8 mouse cellular contexts compared by ENCODE assay signal in genomic region chr7:140966921-140967320, GRCm38 (mm10). TPM values are rescaled to one million over a fixed set of nuclear protein-coding genes. Genes with fewer than 3 reads are reported as not detected.
A peak's percentile ranks its signal among the peaks of the same experiment; 100 is the strongest.
DNase-seq lines count a peak whose midpoint lies in the region; ATAC-seq and TF ChIP-seq lines count a peak whose summit lies in the region.
"Had no signal": no experiment of that assay in that cellular context is flagged by ENCODE, and none has a peak within 500 bp of the region (broad histone marks: within the 10 kb centered on the region; RNA-seq: fewer than 3 reads in every experiment).

TSS of gene Ifitm1 (plus strand) at chr7:140967221.

- no peak within 1 kb of the TSS for H3K4me3 ChIP-seq in lung, embryonic 14.5 days (ENCODE audit: low read depth, low read length)
- H3K4me3 ChIP-seq in embryonic facial prominence, embryonic 15.5 days (replicated peaks) = peak within 1 kb of the TSS; percentile 26
- peak within 1 kb of the TSS; percentile 1; the same call in 1 of the 2 replicates for H3K4me3 ChIP-seq in limb, embryonic 13.5 days
- H3K4me3 ChIP-seq in neural tube, embryonic 13.5 days = no peak within 1 kb of the TSS
- H3K4me3 ChIP-seq: heart, adult 2 months had no signal

- DNase-seq in lung, embryonic 14.5 days = no peak
- no peak for DNase-seq in lung, postnatal 10 days
- DNase-seq in embryo, embryonic 9.5 days (ENCODE audit: extremely low spot score) = no peak
- DNase-seq in thymus, postnatal 10 days (ENCODE audit: low spot score in 2 of 2) = no peak
- DNase-seq: heart, adult 2 months had no signal

- no peaks in the 10 kb centered on the region for H3K36me3 ChIP-seq in lung, embryonic 14.5 days (ENCODE audit: insufficient read depth)
- no peaks in the 10 kb centered on the region for H3K36me3 ChIP-seq in embryonic facial prominence, embryonic 15.5 days
- H3K36me3 ChIP-seq in limb, embryonic 13.5 days = no peaks in the 10 kb centered on the region
- H3K36me3 ChIP-seq in neural tube, embryonic 13.5 days = no peaks in the 10 kb centered on the region

- WGBS in lung, embryonic 14.5 days = 89% methylated on average over 4 of the region's 4 CpGs
- 87% methylated on average over 4 of the region's 4 CpGs for WGBS in embryonic facial prominence, embryonic 15.5 days
- 78% methylated on average over 4 of the region's 4 CpGs for WGBS in limb, embryonic 13.5 days
- WGBS in neural tube, embryonic 13.5 days = 78% methylated on average over 4 of the region's 4 CpGs

- H3K9ac ChIP-seq in lung, embryonic 14.5 days = no peak within 1 kb of the TSS
- H3K9ac ChIP-seq in embryonic facial prominence, embryonic 15.5 days = no peak within 1 kb of the TSS
- no peak within 1 kb of the TSS for H3K9ac ChIP-seq in limb, embryonic 13.5 days
- no peak within 1 kb of the TSS for H3K9ac ChIP-seq in neural tube, embryonic 13.5 days

- H3K9me3 ChIP-seq in lung, embryonic 14.5 days (ENCODE audit: low read depth, low read length) = no peaks in the 10 kb centered on the region
- no peaks in the 10 kb centered on the region for H3K9me3 ChIP-seq in embryonic facial prominence, embryonic 15.5 days (replicated peaks)
- H3K9me3 ChIP-seq in limb, embryonic 13.5 days = no peaks in the 10 kb centered on the region
- H3K9me3 ChIP-seq in neural tube, embryonic 13.5 days = no peaks in the 10 kb centered on the region

- 0 out of 2 replicates have a peak, but pooled peaks cover 6% of the 10 kb centered on the region for H3K4me1 ChIP-seq in lung, embryonic 14.5 days (ENCODE audit: insufficient read depth)
- H3K4me1 ChIP-seq in embryonic facial prominence, embryonic 15.5 days = peaks cover 25% of the 10 kb centered on the region
- peaks cover 24% of the 10 kb centered on the region for H3K4me1 ChIP-seq in limb, embryonic 13.5 days
- H3K4me1 ChIP-seq in neural tube, embryonic 13.5 days (replicated peaks) = peaks cover 5% of the 10 kb centered on the region; the same call in 1 of the 2 replicates

- H3K27me3 ChIP-seq in lung, embryonic 14.5 days (ENCODE audit: insufficient read depth, low read length) = no peaks in the 10 kb centered on the region
- no peaks in the 10 kb centered on the region for H3K27me3 ChIP-seq in embryonic facial prominence, embryonic 15.5 days
- no peaks in the 10 kb centered on the region for H3K27me3 ChIP-seq in limb, embryonic 13.5 days
- peaks cover 8% of the 10 kb centered on the region; the same call in 1 of the 2 replicates for H3K27me3 ChIP-seq in neural tube, embryonic 13.5 days

- no peak for ATAC-seq in lung, embryonic 14.5 days (ENCODE audit: insufficient read depth)
- no peak for ATAC-seq in embryonic facial prominence, embryonic 15.5 days (ENCODE audit: insufficient number of reproducible peaks, low FRiP score, low TSS enrichment, low read depth)
- no peak for ATAC-seq in limb, embryonic 13.5 days (ENCODE audit: low FRiP score, low read depth)
- no peak for ATAC-seq in neural tube, embryonic 13.5 days (ENCODE audit: low read depth)

- TF ChIP-seq CTCF in lung, embryonic 14.5 days (IDR thresholded peaks at IDR 0.05; ENCODE audit: low read depth) = no peak

- H3K27ac ChIP-seq in lung, embryonic 14.5 days (ENCODE audit: low read depth) = peak within 1 kb of the TSS; percentile 59; the same call in 1 of the 2 replicates
- peak within 1 kb of the TSS; percentile 82 for H3K27ac ChIP-seq in embryonic facial prominence, embryonic 15.5 days (replicated peaks)
- H3K27ac ChIP-seq in limb, embryonic 13.5 days = peak within 1 kb of the TSS; percentile 55
- no peak within 1 kb of the TSS for H3K27ac ChIP-seq in neural tube, embryonic 13.5 days (replicated peaks)
- H3K27ac ChIP-seq: heart, adult 2 months had no signal

- peak within 1 kb of the TSS; percentile 48 for H3K4me2 ChIP-seq in lung, embryonic 14.5 days
- peak within 1 kb of the TSS; percentile 39 for H3K4me2 ChIP-seq in embryonic facial prominence, embryonic 15.5 days (replicated peaks)
- peak within 1 kb of the TSS; percentile 42 for H3K4me2 ChIP-seq in limb, embryonic 13.5 days (replicated peaks)
- no peak within 1 kb of the TSS for H3K4me2 ChIP-seq in neural tube, embryonic 13.5 days

RNA-seq across cellular contexts. Expression of gene Ifitm1, which starts in this region (rescaled TPM):
- 35.4 and 42.5 TPM in 2 replicates for polyA plus RNA-seq in lung, embryonic 14.5 days (2014; fragmentation: Nextera tagmentation; extraction: Ambion mirVana)
- 126 and 137 TPM in 2 replicates for polyA plus RNA-seq in embryonic facial prominence, embryonic 15.5 days (2015; fragmentation: Nextera tagmentation; extraction: Ambion mirVana)
- polyA plus RNA-seq in limb, embryonic 13.5 days (2015; fragmentation: Nextera tagmentation; extraction: Ambion mirVana) = 50.2 and 64.6 TPM in 2 replicates
- polyA plus RNA-seq in neural tube, embryonic 13.5 days (2015; fragmentation: Nextera tagmentation; extraction: Ambion mirVana) = 20.3 and 26.7 TPM in 2 replicates

Comparison
In these comparisons a context has a peak if more than half of its experiments do, and no peak if none do; other contexts are left out.
1. H3K4me3 ChIP-seq: peak in embryonic facial prominence, embryonic 15.5 days (single experiment) and limb, embryonic 13.5 days (single experiment); none in lung, embryonic 14.5 days (single experiment) and neural tube, embryonic 13.5 days (single experiment).